Mouse (Mus musculus) brain, adult 2 months (tissue): ENCODE results near the gene Kcnh6.

Source experiments
- DNase-seq: peaks from one replicate; pipeline ENCODE4 v3.0.0; 2011; ENCODE audit warnings: low read depth, low spot score

Kcnh6 gene

DNA sequence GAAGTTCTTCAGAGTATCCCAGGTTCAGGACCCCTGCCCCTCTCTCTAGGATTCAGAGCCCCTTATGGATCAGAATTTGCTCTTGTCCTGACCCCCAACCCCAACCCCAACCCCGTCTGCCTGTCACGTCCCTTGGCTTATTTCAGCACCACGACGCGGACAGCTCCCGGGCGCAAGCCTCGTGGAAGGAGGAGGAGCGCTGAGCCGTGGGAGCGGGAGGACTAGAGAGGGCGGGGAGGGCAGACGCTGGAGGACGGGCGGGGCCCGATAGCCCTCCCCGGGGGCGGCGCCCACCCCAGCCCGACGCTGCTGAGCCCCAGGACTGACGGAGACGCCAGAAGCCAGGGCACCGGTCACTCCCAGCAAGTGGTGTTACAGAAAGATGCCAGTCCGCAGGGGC is at the start of gene Kcnh6:
Kcnh6 (plus strand) TSS at position 304 of the 400 bp plus-strand sequence.
- peak; percentile 20 for DNase-seq

- no peak for DNase-seq
Measured at GRCm38 (mm10) chr11:105958566-105958965, 49.4 kb upstream of the Kcnh6 start.

DNA sequence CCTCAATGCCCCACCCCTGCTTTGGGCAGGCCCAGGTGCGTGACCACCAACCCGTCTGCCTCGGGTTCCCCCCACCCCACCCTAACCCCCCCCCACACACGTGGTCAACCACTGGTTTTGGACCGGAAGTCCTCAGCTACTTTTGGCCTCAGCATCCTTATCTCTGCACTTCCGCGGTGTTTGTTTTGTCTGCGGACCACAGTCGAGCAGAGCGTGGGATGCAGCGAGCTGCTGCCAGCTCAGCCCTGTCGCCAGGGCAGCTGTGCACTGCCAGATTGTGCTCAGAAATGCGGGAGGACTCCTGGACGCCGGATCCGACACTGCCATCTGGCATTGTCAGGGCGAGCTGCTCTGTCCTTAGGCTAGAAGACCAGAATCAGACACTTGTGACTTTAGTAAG is 48.6 kb upstream of the Kcnh6 start:
- DNase-seq = peak; percentile 80

DNA sequence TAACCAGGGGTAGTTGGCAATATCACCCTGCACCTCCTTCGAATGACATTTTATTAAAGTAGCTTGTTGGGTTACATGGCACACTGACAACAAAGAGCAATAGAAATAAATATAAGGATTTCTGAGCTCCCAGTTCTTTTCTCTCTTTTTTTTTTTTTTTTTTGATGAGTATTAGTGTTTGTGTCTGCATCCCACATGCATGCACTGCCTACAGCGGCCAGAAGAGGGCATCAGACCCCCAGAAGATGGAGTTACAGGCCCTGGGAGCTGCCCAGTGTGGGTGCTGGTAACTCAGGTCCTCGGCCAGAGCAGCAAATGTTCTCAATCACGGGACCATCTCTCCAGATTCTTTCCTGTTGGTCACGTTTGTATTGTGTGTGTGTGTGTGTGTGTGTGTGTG is 43.2 kb upstream of the Kcnh6 start:
- DNase-seq = no peak

DNA sequence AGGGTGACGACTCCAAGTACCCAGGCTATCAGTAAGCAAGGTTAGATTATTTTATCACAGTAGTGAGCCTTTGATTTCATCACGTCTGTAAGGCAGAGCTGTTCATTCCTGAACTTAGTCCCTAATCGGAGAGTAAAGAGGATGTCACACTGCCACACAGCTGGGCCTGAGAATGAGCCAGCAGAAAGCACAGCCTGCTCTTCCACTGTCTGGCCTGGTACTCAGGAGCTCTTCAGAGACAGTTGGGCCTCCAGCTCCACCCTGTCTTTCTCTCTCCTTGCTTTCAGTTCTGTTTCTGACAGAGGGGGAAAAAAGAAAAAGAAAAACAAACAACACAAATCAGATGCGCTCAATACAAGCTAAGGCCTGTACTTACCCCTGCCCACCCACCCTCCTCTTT is 41.6 kb upstream of the Kcnh6 start:
- DNase-seq = no peak

- no peak for DNase-seq
Measured at GRCm38 (mm10) chr11:105967741-105968574, 40.0 kb upstream of the Kcnh6 start, which contains the start of gene Ace. Gene Ace (plus strand): TSS chr11:105967945.

- no peak for DNase-seq
Measured at GRCm38 (mm10) chr11:105968948-105969347, 39.0 kb upstream of the Kcnh6 start.

GRCm38 (mm10) chr11:105969516-105969915 is 38.4 kb upstream of the Kcnh6 start:
- DNase-seq = peak; percentile 55

GRCm38 (mm10) chr11:105974593-105974992 is 33.3 kb upstream of the Kcnh6 start:
- DNase-seq = peak; percentile 75

GRCm38 (mm10) chr11:105975050-105975449 is 32.9 kb upstream of the Kcnh6 start:
- DNase-seq = peak; percentile 84

- DNase-seq = no peak
Measured at GRCm38 (mm10) chr11:105975636-105976035, 32.3 kb upstream of the Kcnh6 start.

DNA sequence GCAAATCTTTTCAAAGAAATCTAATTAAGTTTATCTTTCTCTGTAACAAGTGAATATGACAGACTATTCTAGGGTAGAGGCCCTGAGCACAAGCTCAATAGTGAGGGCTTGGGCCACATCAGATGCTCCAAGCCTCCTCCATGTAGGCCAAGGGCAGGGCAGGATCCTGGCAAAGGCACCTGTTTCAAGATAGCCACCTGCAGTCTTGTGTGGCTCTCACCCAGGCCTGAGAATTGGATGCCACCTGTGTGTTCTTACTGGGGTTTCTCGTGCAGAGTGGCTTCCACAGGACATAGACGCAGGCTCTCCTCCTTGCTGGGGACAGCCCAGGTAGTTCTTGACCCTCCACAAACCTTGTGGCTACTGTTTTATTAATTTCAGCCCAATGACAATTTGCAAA is 29.7 kb upstream of the Kcnh6 start:
- peak; percentile 85 for DNase-seq

GRCm38 (mm10) chr11:105978634-105979033 is 29.3 kb upstream of the Kcnh6 start:
- DNase-seq = no peak

DNA sequence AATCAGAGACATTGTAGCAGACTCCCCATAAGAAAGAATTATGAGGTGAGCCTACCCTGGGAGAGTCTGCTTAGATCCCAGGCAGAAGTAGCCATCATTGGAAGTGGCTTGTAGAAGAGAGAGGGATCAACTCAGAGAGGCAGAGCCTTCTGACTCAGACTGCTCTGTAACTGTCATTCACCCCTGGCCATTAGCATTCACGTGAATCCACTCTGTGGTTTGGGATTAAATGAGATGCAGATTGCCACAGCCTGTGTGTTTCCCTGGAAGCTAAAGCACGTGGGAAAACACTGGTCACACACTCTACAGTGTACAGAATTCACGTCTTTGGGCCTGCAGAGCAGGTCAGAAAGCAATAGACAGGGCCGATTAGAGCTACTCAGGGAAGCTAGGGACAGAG is 23.5 kb upstream of the Kcnh6 start:
- no peak for DNase-seq

DNA sequence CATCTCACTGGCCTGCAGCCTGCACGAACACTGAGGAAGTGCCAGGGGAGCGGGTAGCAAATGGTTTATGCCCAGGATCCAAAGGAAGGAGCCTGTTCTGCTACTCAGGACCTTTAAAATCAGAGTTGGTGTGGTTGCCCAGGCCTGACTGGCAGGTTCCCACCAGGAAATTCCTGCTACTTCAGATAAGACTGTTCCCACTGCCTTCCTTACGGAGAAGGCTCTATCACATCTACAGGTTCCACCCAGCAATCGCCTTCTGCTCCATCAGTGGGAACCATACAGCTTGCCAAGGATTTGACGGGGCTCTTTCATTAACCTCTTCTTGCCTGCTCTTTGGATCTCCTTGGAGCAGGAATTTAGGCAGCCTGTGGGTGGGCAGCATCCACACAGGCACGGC is 20.5 kb upstream of the Kcnh6 start:
- DNase-seq = no peak

DNA sequence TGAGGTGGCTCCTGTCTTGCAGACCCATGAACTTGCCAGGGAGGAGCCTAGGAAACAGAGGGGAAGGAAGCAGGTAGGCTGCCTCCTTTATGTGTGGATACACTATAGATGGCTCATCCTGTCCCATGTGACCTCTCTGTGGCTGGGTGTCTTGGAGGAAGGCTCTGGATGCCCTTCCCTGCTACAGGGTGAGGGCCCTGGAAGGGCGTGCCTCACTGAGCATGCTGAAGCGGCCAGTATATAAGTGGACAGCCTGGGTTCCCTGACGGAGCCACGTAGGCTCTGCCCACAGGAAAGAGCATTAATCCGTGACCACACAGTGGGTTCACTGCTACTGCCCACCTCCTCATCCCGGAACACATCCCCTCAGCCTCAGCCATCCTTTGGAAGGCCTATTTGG is 18.5 kb upstream of the Kcnh6 start:
- no peak for DNase-seq

- DNase-seq = no peak
Measured at GRCm38 (mm10) chr11:105990231-105990630, 17.7 kb upstream of the Kcnh6 start.

GRCm38 (mm10) chr11:105994375-105994774 is 13.5 kb upstream of the Kcnh6 start, which contains the start of gene Ace3:
Gene Ace3 (plus strand): TSS chr11:105994675.
- DNase-seq = no peak

DNA sequence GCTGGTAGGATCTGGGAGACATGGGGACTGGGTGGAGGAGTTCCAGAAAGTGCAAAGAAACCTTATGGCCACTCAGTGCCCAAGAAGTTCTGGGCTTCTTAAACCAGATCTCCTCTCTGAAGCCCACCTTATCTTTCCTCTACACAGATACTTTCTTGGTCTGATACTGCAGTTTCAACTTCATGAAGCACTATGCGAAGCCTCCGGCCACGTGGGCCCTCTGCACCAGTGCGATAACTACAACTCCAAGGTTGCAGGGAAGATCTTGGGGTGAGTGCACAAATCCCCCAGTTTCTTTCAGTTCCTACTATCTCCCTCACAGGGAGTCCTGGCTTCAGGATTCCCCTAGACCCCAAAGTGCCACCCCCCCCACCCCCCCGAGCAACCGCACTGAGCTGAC is 7.9 kb upstream of the Kcnh6 start:
- DNase-seq = no peak

- DNase-seq = peak; percentile 67
Measured at GRCm38 (mm10) chr11:106001718-106002117, 6.2 kb upstream of the Kcnh6 start.

DNA sequence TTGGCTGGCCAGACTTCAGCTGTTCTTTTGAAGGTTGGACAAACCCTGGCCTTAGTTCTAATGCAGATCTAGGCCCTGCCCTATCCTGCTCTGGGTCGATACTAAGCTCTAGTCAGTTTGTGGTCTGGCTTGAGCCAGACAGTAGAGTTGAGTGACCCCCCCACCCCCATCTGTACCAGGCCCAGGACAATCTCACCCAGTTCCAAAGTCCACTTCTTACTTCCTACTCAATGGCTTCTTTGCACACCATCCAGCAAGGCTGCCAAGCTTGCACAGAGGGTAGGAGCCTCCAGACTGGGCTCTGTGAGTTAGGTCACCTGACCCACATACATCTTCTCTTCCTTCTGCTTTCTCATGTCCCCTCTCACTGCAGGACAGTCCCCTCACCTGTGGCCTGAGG is 3.3 kb upstream of the Kcnh6 start:
- DNase-seq = no peak

DNA sequence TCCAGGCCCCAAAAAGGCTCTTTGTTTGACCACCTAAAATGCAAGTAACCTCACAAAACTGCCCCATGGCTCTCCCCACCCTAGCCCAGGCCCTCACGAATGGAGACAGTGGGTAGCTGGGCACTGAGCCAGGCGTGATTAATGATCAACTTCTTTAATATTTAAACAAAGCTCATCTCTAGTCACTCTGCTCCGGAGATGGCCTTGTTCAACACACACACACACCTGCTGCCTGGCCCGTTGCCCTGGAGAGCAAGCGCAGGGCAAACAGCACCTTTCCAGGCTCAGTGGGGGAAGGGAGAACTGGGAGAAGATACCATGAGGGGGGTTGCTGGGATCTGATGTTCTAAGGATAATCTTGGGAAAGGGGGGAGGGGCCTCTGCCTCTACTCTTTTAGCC is 2.0 kb upstream of the Kcnh6 start:
- DNase-seq = no peak

DNA sequence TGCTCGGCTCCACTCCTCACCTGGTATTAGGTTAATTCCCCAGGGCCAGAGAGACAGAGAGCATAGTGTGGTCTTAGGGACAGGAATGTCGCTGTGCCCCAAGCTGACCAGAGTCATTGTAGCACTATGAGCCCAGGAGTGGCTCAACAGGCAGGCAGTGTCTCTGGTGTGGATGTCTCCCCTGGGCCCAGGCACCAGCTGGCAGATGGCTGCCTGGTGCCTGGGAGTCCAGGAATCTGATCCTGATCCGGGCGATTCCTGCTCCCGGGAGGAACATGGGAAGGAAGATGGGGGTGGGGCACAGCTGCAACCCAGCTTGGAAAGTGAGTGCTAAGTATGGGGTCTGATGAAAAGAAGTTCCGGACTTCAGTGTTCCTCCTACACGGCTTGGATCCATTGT is 4.8 kb downstream of the Kcnh6 start:
- DNase-seq = no peak
